Mouse (Mus musculus) hindlimb bud, embryonic 11.5 days (tissue): ENCODE measurements at regions not wholly inside any gene's neighbourhood (a gene's known extent, or its start where the extent isn't known, plus 50 kb on each side); places are given as distances from the start of the nearest gene placed in this dataset.

Experiments used
- DNase-seq: peaks from one replicate; pipeline ENCODE4 v3.0.0-alpha.2; 2012; ENCODE audit warnings: low read depth, low spot score; ENCODE audit errors: extremely low spot score

DNA sequence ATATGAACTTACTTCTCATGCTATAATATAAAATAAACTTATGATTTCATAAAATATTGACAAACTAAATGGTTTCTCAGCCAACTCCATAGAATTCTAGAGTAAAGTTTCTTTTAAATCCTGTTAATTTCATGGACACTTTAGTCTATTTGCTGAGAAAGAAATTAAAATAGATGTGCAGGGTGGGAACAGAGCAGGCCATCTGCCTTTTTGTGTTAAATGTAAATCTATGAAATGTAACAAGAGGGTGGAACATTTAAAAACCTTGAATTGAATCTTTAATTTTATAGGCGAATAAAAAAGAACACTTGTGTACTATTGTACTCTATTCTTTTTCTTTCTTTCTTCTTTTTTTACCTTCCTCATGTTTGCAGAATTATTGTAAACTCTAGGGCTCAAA is 1050.7 kb downstream of the Tbl1xr1 start:
- no peak for DNase-seq

GRCm38 (mm10) chr3:23135551-23135950 is 1059.1 kb downstream of the Tbl1xr1 start:
- DNase-seq, result no peak

GRCm38 (mm10) chr3:23138932-23139331 is 1062.5 kb downstream of the Tbl1xr1 start:
- no peak for DNase-seq

DNA sequence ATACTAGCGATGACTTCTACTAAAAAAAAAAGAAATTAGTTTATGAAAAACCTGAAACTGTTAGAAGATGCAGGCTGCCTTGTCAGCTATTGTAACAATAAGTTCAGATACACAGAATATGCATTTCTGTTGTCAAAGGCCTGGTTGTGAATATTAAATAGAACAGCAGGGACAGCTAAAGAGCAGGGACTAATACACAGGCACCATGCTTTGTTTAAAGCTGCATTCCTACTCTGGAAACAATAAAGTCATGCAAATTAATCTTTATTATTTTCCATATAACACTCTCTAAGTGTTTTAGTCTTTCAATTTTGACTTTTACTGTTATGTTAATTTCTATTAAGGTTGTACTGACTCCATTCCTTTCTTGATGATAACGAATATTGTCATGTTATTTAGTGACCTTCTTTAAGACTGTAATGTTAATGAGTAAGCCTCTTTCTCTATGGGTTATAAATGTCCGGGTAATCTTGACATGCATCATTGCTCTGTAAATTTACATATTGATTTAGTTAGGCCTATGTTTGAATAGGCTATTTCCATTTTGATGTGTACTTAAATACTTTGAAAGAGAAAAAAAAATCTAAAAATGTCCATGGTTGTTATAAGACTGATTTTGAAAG is 1088.5 kb downstream of the Tbl1xr1 start:
- DNase-seq, result no peak

- no peak for DNase-seq
Measured at GRCm38 (mm10) chr3:23183393-23183792, 1106.9 kb downstream of the Tbl1xr1 start.

DNA sequence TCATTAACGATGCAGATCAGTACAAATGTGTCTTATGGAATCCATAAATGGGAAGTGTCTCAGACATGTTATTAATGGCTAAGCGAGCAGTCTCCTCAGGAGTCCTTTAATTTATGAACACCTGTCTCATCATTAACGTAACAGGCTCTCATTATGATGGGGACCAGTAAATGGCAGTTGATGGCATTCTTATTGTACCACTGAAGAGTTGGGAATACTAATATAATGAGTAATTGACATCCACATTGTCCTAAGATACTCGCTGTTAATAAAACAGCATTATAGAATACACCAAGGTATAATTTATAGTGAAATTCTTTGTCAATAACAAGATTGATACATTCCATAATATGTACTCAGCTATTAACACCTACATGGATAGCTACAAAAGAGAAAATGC is 1112.0 kb downstream of the Tbl1xr1 start:
- no peak for DNase-seq

GRCm38 (mm10) chr3:23200056-23200455 is 1123.6 kb downstream of the Tbl1xr1 start:
- no peak for DNase-seq

DNA sequence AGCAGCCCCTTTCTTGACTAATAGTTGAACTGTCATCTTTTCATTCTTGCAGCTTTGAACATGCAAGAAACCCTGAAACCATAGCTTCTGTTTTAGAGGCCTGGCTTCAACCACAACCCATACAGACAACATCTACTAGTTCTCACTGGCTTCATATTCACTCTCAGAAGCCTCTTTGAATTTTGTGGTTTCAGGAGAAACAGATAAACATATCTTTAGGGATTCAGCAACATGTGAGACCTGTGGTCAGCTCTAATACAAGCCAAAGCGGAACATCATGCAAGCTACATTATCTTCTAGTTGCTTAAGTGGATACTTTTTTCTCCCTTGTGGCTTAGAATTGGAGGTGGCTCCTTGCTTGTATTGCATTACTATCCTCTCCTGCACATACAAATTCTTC is 1138.0 kb downstream of the Tbl1xr1 start:
- no peak for DNase-seq

DNA sequence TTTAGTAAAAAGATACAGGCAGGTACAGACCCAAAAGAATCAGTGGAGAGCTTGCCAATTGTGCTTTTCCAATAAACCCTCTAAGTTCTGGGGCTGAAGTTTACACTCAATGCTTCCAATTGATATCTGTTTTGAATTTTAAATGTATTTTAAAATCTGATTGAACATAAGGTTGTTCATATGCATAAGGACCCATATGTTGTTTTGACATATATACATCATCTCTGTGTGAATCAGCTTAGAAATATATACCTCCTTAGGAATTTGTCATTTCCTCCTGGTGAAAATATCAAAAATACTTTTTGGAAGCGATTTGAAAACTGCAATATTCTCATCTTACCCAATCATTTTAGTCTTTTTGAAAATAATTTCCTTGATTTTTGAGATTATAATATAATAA is 1140.3 kb downstream of the Tbl1xr1 start:
- DNase-seq, result no peak

DNA sequence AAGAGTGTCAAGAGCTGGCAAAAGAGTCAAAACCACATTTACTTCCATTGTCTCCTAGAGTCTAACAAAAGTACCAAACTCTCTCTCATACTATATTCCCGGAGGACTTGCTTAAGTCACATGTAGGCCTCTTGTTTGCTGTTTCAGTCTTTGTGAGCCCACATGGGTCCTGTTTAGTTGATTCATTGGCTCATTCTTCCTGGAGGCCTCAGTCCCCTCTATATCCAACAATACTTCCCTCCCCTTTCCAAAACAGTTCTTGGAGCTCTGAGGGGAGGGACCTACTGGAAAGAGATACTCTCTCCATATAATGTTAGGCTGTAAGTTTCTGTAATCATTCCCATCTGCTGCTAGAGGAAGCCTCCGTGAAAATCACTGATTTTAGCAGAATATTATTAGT is 1171.8 kb downstream of the Tbl1xr1 start:
- no peak for DNase-seq

- no peak for DNase-seq
Measured at GRCm38 (mm10) chr3:23252180-23252579, 1175.7 kb downstream of the Tbl1xr1 start.

- DNase-seq, result no peak
Measured at GRCm38 (mm10) chr3:23298818-23299217, 1222.4 kb downstream of the Tbl1xr1 start.

GRCm38 (mm10) chr3:23334216-23334615 is 1257.8 kb downstream of the Tbl1xr1 start:
- no peak for DNase-seq

GRCm38 (mm10) chr3:23334958-23335357 is 1258.5 kb downstream of the Tbl1xr1 start:
- no peak for DNase-seq

- DNase-seq, result no peak
Measured at GRCm38 (mm10) chr3:23374341-23374740, 1297.9 kb downstream of the Tbl1xr1 start.

DNA sequence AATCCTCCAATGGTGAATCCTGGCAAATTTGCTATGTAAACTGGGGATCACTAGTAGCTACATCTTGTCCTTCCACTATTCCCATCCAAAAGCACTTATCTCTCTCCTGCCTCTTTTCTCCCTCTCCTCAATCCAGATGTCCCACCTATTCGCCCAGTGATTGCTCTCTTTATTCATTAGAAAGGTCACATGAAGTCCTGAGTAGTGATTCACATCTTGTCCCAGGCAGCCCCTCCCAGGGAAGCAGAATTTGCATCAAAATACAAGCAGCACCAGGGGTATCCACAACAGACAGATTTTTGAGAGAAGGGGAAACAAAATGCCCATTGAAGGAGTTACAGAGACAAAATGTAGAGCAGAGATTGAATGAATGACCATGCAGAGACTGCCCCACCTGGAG is 1328.4 kb downstream of the Tbl1xr1 start:
- DNase-seq, result no peak

DNA sequence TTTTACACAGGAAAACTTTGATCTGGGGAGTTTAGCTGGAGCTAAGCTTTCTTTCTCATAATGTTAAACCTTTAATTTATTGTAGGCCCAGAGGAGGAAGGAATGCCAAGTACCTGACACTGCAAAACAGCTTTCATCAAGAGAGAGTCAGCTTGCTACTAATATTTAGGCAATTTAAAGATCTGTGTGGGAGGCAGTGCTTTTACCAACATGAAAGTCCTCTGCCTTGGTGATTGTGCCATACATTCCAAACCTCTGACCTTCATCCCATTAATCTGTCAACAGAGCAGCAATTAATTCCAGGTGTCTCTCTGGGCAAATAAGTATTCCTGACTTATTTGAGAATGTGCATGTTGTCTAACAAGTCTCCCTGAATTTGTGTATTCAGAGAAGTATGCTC is 1333.0 kb downstream of the Tbl1xr1 start:
- peak; percentile 98 for DNase-seq

DNA sequence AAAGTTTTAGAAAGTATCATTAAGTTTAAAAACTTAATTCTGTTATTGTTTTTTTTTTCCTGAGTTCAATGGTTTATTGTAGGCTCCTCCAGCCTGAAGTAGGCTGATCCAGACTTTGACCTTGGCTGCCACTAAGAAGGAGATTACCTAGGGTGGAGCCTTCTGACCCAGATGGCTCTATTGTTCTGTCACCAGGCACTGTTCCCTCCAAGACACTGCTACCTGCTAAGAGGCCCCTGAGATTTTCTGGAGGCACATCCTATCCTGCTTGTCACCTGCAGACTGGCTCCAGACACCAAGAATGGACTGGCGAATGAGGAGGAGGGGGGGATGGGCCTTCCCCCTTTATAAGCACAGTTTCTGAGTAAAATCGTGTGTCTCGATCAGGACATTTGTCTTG is 1350.5 kb downstream of the Tbl1xr1 start:
- no peak for DNase-seq

GRCm38 (mm10) chr3:23435016-23435415 is 1358.6 kb downstream of the Tbl1xr1 start:
- DNase-seq, result no peak

- DNase-seq, result no peak
Measured at GRCm38 (mm10) chr3:23457720-23458119, 1381.3 kb downstream of the Tbl1xr1 start.

DNA sequence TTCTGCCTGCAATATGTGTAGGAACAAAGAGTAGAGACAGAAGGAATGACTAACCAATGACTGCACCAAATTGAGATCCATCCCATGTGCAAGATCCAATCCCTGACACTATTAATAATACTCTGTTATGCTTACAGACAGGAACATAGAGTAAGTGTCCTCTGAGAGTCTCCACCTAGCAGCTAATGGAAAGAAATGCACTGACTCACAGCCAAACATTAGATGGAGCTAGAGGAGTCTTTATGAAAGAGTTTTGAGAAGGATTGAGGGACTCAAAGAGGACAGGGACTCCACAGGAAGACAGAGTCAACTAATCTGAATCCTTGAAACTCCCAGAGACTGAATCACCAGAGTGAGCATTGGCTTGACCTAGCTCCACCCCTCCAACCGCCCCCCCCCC is 1423.4 kb downstream of the Tbl1xr1 start:
- no peak for DNase-seq

DNA sequence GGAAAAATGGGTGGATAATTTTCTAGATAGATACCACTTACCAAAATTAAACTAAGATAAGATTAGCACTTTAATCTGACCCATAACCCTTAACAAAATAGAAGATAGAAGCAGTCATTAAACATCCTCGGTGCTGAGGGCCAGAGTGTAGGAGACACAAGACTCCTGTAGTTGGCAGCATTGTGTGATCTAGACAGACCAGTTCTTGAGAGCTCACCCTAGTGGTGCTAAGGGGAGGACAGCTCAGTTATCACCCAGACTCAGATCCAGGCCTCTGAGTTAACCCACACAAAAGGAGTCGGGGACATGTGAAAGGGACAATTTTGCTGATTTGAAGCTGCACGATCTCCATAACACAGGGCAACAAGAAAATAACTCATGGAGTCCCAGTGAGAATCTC is 1471.1 kb downstream of the Tbl1xr1 start:
- no peak for DNase-seq

GRCm38 (mm10) chr3:23564340-23564739 is 1487.9 kb downstream of the Tbl1xr1 start:
- DNase-seq, result no peak
